In genomic region chr2:24781253-24781652, GRCm38 (mm10) we compare ENCODE assay signal across 22 mouse cellular contexts. TPM values are rescaled to one million over a fixed set of nuclear protein-coding genes. Genes with fewer than 3 reads are reported as not detected.
A peak's percentile ranks its signal among the peaks of the same experiment; 100 is the strongest.
DNase-seq lines count a peak whose midpoint lies in the region; ATAC-seq and TF ChIP-seq lines count a peak whose summit lies in the region.
"Had no signal": no experiment of that assay in that cellular context is flagged by ENCODE, and none has a peak within 500 bp of the region (broad histone marks: within the 10 kb centered on the region; RNA-seq: fewer than 3 reads in every experiment).

No protein-coding gene starts in this region.

- no peak for ATAC-seq in Patski

- POLR2A ChIA-PET in Patski (lab: Charles Lee), result no interaction called here

- 73% methylated on average over 4 of the region's 4 CpGs for WGBS in thymus, adult 2 months

- intact Hi-C loops in left cerebral cortex, adult 2 months (cut with DNase I), result no loop called here
- intact Hi-C loops in gastrocnemius, adult 2 months (cut with DNase I), result no loop called here

- H3K4me3 ChIP-seq in left cerebral cortex, adult 2 months, result no peak overlapping the region
- H3K4me3 ChIP-seq in thymus, adult 2 months (ENCODE audit: control insufficient read depth, insufficient read depth, low read length), result no peak overlapping the region
- no peak overlapping the region for H3K4me3 ChIP-seq in gastrocnemius, adult 2 months
- H3K4me3 ChIP-seq: embryonic facial prominence, embryonic 10.5 days; heart, embryonic 15.5 days; limb, embryonic 13.5 days; midbrain, embryonic 10.5 days; neural tube, embryonic 12.5 days had no signal

- TF ChIP-seq CTCF in left cerebral cortex, adult 2 months (IDR thresholded peaks at IDR 0.05), result peak; percentile 14
- 0 out of 2 replicates have a peak, but pooled peaks have one; percentile 17 for TF ChIP-seq CTCF in thymus, adult 2 months (IDR thresholded peaks at IDR 0.05; ENCODE audit: borderline replicate concordance, control insufficient read depth, extremely low read depth, insufficient read depth, low read length, poor library complexity)
- TF ChIP-seq CTCF in Patski (IDR thresholded peaks at IDR 0.05), result peak; percentile 42
- TF ChIP-seq CTCF in gastrocnemius, adult 2 months (IDR thresholded peaks at IDR 0.05), result no peak; the same call in 1 of the 2 replicates

- CTCF ChIA-PET in Patski (lab: Charles Lee), result no interaction called here

- DNase-seq in left cerebral cortex, adult 2 months (ENCODE audit: extremely low spot score in 1 of 2, low spot score in 2 of 2), result no peak
- no peak for DNase-seq in left cerebral cortex, adult 9 months (ENCODE audit: low spot score in 2 of 2)
- no peak for DNase-seq in thymus, adult 2 months
- no peak for DNase-seq in thymus, postnatal 36 days
- no peak for DNase-seq in Patski (ENCODE audit: low read depth, low spot score)
- no peak for DNase-seq in kidney, adult 18-20 months
- no peak for DNase-seq in gastrocnemius, adult 2 months
- DNase-seq: adrenal gland, postnatal 25 days; cerebellum, adult 18-20 months; gastrocnemius, postnatal 25 days; kidney, adult 9 months; kidney, postnatal 4 days; lung, postnatal 4 days; right cerebral cortex, postnatal 4 days; thymus, postnatal 4 days had no signal

- no peak for TF ChIP-seq POLR2A in thymus, adult 2 months (IDR thresholded peaks at IDR 0.05; ENCODE audit: control insufficient read depth, extremely low read depth, insufficient read depth, low read length, poor library complexity)

- in situ Hi-C loops in Patski (cut with MboI; ENCODE audit: low pct_unique_long_range_greater_than_20kb), result no loop called here

- H3K4me1 ChIP-seq in thymus, adult 2 months (replicated peaks; ENCODE audit: control insufficient read depth, insufficient read depth, low read length), result peaks cover 3% of the 10 kb centered on the region; the same call in 1 of the 2 replicates
- H3K4me1 ChIP-seq: heart, embryonic 15.5 days; limb, embryonic 13.5 days had no signal

- no peaks in the 10 kb centered on the region for H3K36me3 ChIP-seq in thymus, adult 2 months (ENCODE audit: control insufficient read depth, insufficient read depth, low read length)
- H3K36me3 ChIP-seq: embryonic facial prominence, embryonic 10.5 days; heart, embryonic 15.5 days; limb, embryonic 13.5 days; midbrain, embryonic 10.5 days; neural tube, embryonic 12.5 days had no signal

- no peaks in the 10 kb centered on the region for H3K27me3 ChIP-seq in thymus, adult 2 months (ENCODE audit: control insufficient read depth, insufficient read depth, low read length)
- H3K27me3 ChIP-seq in Patski, result no peaks in the 10 kb centered on the region
- H3K27me3 ChIP-seq: heart, embryonic 15.5 days; limb, embryonic 13.5 days; neural tube, embryonic 12.5 days had no signal

- H3K27ac ChIP-seq in left cerebral cortex, adult 2 months, result no peak overlapping the region
- no peak overlapping the region for H3K27ac ChIP-seq in thymus, adult 2 months (ENCODE audit: control insufficient read depth, insufficient read depth, low read length)
- no peak overlapping the region for H3K27ac ChIP-seq in gastrocnemius, adult 2 months
- H3K27ac ChIP-seq: embryonic facial prominence, embryonic 10.5 days; heart, embryonic 15.5 days; limb, embryonic 13.5 days; midbrain, embryonic 10.5 days; neural tube, embryonic 12.5 days had no signal

RNA-seq across cellular contexts. Expression of gene Cacna1b, which starts 18.3 kb away (rescaled TPM):
- 10 to 100 TPM; 84.1 to 91.8 TPM for total RNA-seq in left cerebral cortex, adult 2 months (2021)
- 12.5 and 13.1 TPM in 2 replicates for polyA plus RNA-seq in thymus, adult 2 months (2012; rRNA removed)
- polyA plus RNA-seq in Patski (2021), result 0.42 TPM
- under 1 TPM; 0.06 to 0.20 TPM for total RNA-seq in gastrocnemius, adult 2 months (2021)
- total RNA-seq: hematopoietic stem cell, adult 5-6 weeks; monocyte, adult 5-6 weeks had no signal

Comparison
In these comparisons a context has a peak if more than half of its experiments do, and no peak if none do; other contexts are left out.
1. RNA of gene Cacna1b, which starts 18.3 kb away (total RNA-seq): 84.1 to 91.8 TPM in left cerebral cortex, adult 2 months; 0.06 to 0.20 TPM in gastrocnemius, adult 2 months; every median in the first group is over 10 times any median in the second.